Mouse (Mus musculus) forebrain, embryonic 13.5 days (tissue): Measurements from ENCODE around the gene Dag1. TPM values are rescaled to one million over a fixed set of nuclear protein-coding genes. Genes with fewer than 3 reads are reported as not detected.

ENCODE experiments used
- ATAC-seq: fragments of 200-750 bp; cut with Nextera tagmentation; 2 replicates; pipeline ENCODE4 v1.8.0; 2017
- H3K27ac ChIP-seq: fragments of 300-500 bp; sonication (generic); 2 replicates; pipeline ENCODE4 v1.5.1; 2015; ENCODE audit warnings: inconsistent platforms, mild to moderate bottlenecking, moderate library complexity
- H3K27me3 ChIP-seq: fragments of 300-500 bp; sonication (generic); 2 replicates; pipeline ENCODE4 v1.6.1; 2015; ENCODE audit warnings: mild to moderate bottlenecking, inconsistent platforms
- H3K36me3 ChIP-seq: fragments of 300-500 bp; sonication (generic); 2 replicates; pipeline ENCODE4 v1.6.1; 2015; ENCODE audit warnings: mild to moderate bottlenecking, inconsistent platforms; ENCODE audit not compliant: poor library complexity, severe bottlenecking
- H3K4me1 ChIP-seq: fragments of 300-500 bp; sonication (generic); 2 replicates; pipeline ENCODE4 v1.6.1; 2015; ENCODE audit warnings: inconsistent platforms
- H3K4me2 ChIP-seq: fragments of 300-500 bp; sonication (generic); 2 replicates; pipeline ENCODE4 v1.6.1; 2015; ENCODE audit warnings: inconsistent platforms, mild to moderate bottlenecking, moderate library complexity
- H3K4me3 ChIP-seq: fragments of 300-500 bp; sonication (generic); 2 replicates; pipeline ENCODE4 v1.5.1; 2015; ENCODE audit warnings: mild to moderate bottlenecking, inconsistent platforms
- H3K9ac ChIP-seq: fragments of 300-500 bp; sonication (generic); 2 replicates; pipeline ENCODE4 v1.6.1; 2015; ENCODE audit warnings: mild to moderate bottlenecking, inconsistent platforms
- H3K9me3 ChIP-seq: fragments of 300-500 bp; sonication (generic); replicated peaks from 2 replicates; pipeline ENCODE4 v1.6.1; 2016; ENCODE audit warnings: inconsistent platforms
- WGBS: fragments of 180-500 bp; shearing (Covaris S2); methylation state at CpG from one replicate; pipeline ENCODE4 v1.1.7; 2015; 5-methylcytosine and 5-hydroxymethylcytosine counted together
- polyA plus RNA-seq: library from polyadenylated mRNA; unstranded; fragments of >200 nt; fragmentation: Nextera tagmentation; extraction: Ambion mirVana; gene quantifications from 2 replicates; pipeline ENCODE4 v1.2.1, GENCODE M21; 2015

Dag1 gene
- polyA plus RNA-seq, 1 experiment from 2014 or later = 40.8 TPM

DNA sequence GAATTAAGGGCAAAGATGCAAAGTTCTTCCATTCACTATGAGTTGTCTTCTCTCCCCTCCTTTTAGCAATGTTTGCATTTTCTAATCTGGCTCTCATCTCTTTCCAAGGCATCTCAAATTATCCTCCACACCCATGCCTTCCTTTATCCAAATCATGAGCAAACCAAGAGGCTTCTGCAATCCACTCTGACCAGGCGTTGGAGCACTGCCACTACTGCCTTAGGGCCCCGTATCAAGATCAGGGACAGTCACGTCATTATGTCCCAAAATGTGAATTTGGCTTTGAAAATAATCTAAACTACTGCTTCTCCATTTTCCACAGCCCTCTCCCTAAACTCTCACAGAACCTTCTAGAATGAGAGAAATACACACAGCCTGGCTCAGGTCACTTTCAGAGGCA, 19.2 kb downstream of the Dag1 start:
- Histone ChIP-seq H3K36me3 (peaks cover 31% of the 10 kb centered on the region), H3K4me3 (no peak overlapping the region), H3K27me3 (no peaks in the 10 kb centered on the region), H3K4me1 (no peaks in the 10 kb centered on the region), H3K9me3 (no peaks in the 10 kb centered on the region), H3K4me2 (no peak overlapping the region), H3K9ac (no peak overlapping the region), H3K27ac (no peak overlapping the region)
- no peak for ATAC-seq
- 96% methylated on average over 3 of the region's 3 CpGs for WGBS

- H3K4me3 ChIP-seq = no peak overlapping the region
- no peak overlapping the region for H3K9ac ChIP-seq
- ATAC-seq = no peak
- no peak overlapping the region for H3K27ac ChIP-seq
- no peaks in the 10 kb centered on the region for H3K4me1 ChIP-seq
- peaks cover 6% of the 10 kb centered on the region; the same call in 1 of the 2 replicates for H3K36me3 ChIP-seq
- H3K4me2 ChIP-seq = no peak overlapping the region
- H3K9me3 ChIP-seq = no peaks in the 10 kb centered on the region
- WGBS = 67% methylated on average over 5 of the region's 5 CpGs
- H3K27me3 ChIP-seq = no peaks in the 10 kb centered on the region
These were observed 23.8 kb downstream of the Dag1 start for GRCm38 (mm10) chr9:108239951-108240350.

GRCm38 (mm10) chr9:108238831-108239230, 24.9 kb downstream of the Dag1 start:
- WGBS = 88% methylated on average over 3 of the region's 3 CpGs
- Histone ChIP-seq H3K9ac (no peak overlapping the region), H3K27me3 (no peaks in the 10 kb centered on the region), H3K36me3 (peaks cover 4% of the 10 kb centered on the region; the same call in 1 of the 2 replicates), H3K9me3 (no peaks in the 10 kb centered on the region), H3K27ac (no peak overlapping the region), H3K4me2 (no peak overlapping the region), H3K4me1 (no peaks in the 10 kb centered on the region), H3K4me3 (no peak overlapping the region)
- ATAC-seq = no peak

GRCm38 (mm10) chr9:108238402-108238801, 25.4 kb downstream of the Dag1 start:
- no peak for ATAC-seq
- WGBS = 96% methylated on average over 2 of the region's 2 CpGs
- H3K4me3 ChIP-seq = no peak overlapping the region

GRCm38 (mm10) chr9:108234682-108235081, 29.1 kb downstream of the Dag1 start:
- no peak overlapping the region for H3K4me3 ChIP-seq
- no peaks in the 10 kb centered on the region for H3K9me3 ChIP-seq
- H3K36me3 ChIP-seq = peaks cover 4% of the 10 kb centered on the region; the same call in 1 of the 2 replicates
- WGBS = 96% methylated on average over 2 of the region's 2 CpGs
- no peak overlapping the region for H3K9ac ChIP-seq
- no peak overlapping the region for H3K27ac ChIP-seq
- no peak for ATAC-seq
- H3K4me1 ChIP-seq = no peaks in the 10 kb centered on the region
- no peaks in the 10 kb centered on the region for H3K27me3 ChIP-seq
- H3K4me2 ChIP-seq = no peak overlapping the region

More at GRCm38 (mm10) chr9:108238402-108238801, 25.4 kb downstream of the Dag1 start:
- no peaks in the 10 kb centered on the region for H3K9me3 ChIP-seq
- no peaks in the 10 kb centered on the region for H3K27me3 ChIP-seq
- H3K27ac ChIP-seq = no peak overlapping the region
- peaks cover 4% of the 10 kb centered on the region; the same call in 1 of the 2 replicates for H3K36me3 ChIP-seq
- H3K4me1 ChIP-seq = no peaks in the 10 kb centered on the region
- H3K4me2 ChIP-seq = no peak overlapping the region
- H3K9ac ChIP-seq = no peak overlapping the region

DNA sequence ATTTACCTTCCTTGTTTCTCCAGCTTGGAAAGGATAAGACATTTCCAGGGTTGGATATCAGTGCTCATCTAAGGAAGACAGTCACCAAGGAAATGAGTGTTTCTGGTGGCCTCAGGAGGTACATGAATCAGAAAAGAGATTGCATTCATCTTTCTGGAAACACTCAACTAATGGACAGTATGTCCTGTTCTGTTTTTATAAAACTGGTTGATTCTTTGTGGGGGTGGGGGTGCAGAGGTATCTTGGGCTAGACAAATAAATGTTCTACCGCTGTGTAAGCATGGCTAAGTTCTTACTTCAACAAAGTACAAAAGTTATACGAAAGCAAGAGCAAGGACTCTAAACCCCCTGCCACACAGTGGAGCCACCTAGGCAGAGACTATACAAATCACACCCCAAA, 30.9 kb downstream of the Dag1 start:
- 93% methylated on average over 2 of the region's 2 CpGs for WGBS
- H3K4me3 ChIP-seq = no peak overlapping the region
- no peak overlapping the region for H3K27ac ChIP-seq
- no peaks in the 10 kb centered on the region for H3K4me1 ChIP-seq
- H3K27me3 ChIP-seq = no peaks in the 10 kb centered on the region
- no peaks in the 10 kb centered on the region for H3K9me3 ChIP-seq
- no peak for ATAC-seq
- H3K4me2 ChIP-seq = no peak overlapping the region
- peaks cover 7% of the 10 kb centered on the region; the same call in 1 of the 2 replicates for H3K36me3 ChIP-seq
- no peak overlapping the region for H3K9ac ChIP-seq

DNA sequence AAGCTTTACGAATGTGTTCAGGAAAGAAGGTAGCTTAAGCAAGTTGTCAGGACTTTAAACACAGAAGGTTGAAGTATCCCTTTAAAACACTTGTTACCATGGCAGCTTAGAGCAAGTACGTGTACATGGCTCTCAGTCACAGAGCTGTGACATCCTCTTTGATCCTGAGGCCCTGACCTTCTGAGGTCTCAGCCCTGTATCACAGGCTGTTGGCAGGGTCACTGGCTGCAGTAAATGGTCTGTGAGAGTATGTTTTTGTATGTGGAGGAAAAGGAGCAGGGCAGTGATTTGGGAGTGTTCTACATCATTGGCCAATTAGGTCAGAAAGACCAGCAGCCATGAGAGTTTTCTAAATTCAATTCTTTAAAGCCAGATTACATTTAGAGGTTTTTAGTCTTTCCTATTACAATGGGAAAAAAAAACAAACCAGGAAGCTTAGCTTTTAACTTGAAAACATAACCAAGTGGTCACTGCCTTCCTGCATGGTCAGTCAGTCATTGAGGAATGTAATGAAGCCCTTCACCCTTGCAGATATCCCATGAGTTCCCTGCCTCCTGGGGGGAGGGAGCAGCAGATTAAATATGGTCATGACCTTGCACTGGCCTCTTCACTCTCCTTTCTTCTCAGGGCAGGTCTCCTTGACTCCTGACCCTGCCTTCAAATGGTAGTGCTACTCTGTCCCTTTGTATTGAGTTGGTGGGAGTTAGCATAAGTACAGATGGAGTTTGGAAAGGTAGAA, 35.7 kb downstream of the Dag1 start:
- no peak overlapping the region for H3K4me2 ChIP-seq
- no peak overlapping the region for H3K4me3 ChIP-seq
- no peaks in the 10 kb centered on the region for H3K4me1 ChIP-seq
- H3K27ac ChIP-seq = no peak overlapping the region
- H3K27me3 ChIP-seq = no peaks in the 10 kb centered on the region
- no peak overlapping the region for H3K9ac ChIP-seq
- WGBS = 71% methylated on average over 2 of the region's 2 CpGs
- no peaks in the 10 kb centered on the region for H3K9me3 ChIP-seq
- H3K36me3 ChIP-seq = 0 out of 2 replicates have a peak, but pooled peaks cover 3% of the 10 kb centered on the region
- no peak for ATAC-seq

- Histone ChIP-seq H3K9ac (no peak overlapping the region), H3K9me3 (no peaks in the 10 kb centered on the region), H3K4me3 (no peak overlapping the region), H3K4me1 (no peaks in the 10 kb centered on the region), H3K27me3 (no peaks in the 10 kb centered on the region), H3K27ac (no peak overlapping the region), H3K36me3 (0 out of 2 replicates have a peak, but pooled peaks cover 3% of the 10 kb centered on the region), H3K4me2 (no peak overlapping the region)
- no peak for ATAC-seq
- 80% methylated on average over 2 of the region's 2 CpGs for WGBS
These were observed 38.6 kb downstream of the Dag1 start for GRCm38 (mm10) chr9:108225166-108225565.

- no peak overlapping the region for H3K4me3 ChIP-seq
- 0 out of 2 replicates have a peak, but pooled peaks cover 3% of the 10 kb centered on the region for H3K36me3 ChIP-seq
- H3K27me3 ChIP-seq = no peaks in the 10 kb centered on the region
- WGBS = 98% methylated on average over 1 of the region's 1 CpGs
- no peak overlapping the region for H3K9ac ChIP-seq
- no peak for ATAC-seq
- H3K27ac ChIP-seq = no peak overlapping the region
- H3K4me1 ChIP-seq = no peaks in the 10 kb centered on the region
- no peaks in the 10 kb centered on the region for H3K9me3 ChIP-seq
- no peak overlapping the region for H3K4me2 ChIP-seq
These were observed 40.1 kb downstream of the Dag1 start for GRCm38 (mm10) chr9:108223633-108224032.

GRCm38 (mm10) chr9:108221566-108221965, 42.2 kb downstream of the Dag1 start:
- no peak overlapping the region for H3K27ac ChIP-seq
- no peaks in the 10 kb centered on the region for H3K27me3 ChIP-seq
- H3K4me1 ChIP-seq = no peaks in the 10 kb centered on the region
- WGBS = 85% methylated on average over 3 of the region's 3 CpGs
- no peak overlapping the region for H3K4me2 ChIP-seq
- H3K9me3 ChIP-seq = no peaks in the 10 kb centered on the region
- H3K36me3 ChIP-seq = peaks cover 18% of the 10 kb centered on the region
- H3K4me3 ChIP-seq = no peak overlapping the region
- no peak for ATAC-seq
- no peak overlapping the region for H3K9ac ChIP-seq

DNA sequence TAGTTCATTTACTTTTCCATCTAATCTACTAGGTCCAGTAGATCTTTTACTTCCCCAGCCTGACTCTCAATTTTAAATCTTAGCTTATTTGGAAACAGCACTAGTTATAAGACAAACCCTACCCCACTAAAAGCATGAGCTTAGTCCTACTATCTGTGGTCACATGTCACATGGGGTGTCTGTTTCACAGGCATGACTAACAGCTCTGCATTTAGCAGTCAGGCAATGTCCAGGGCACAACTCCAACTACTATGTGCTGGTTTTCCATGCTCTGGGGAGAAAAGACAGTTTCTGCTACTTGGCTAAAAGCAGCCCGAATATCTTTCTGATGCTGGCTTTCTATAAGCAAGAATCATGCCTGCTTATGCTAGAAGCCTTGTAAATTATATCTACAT, 43.4 kb downstream of the Dag1 start:
- no peak overlapping the region for H3K4me3 ChIP-seq
- no peak overlapping the region for H3K9ac ChIP-seq
- H3K4me2 ChIP-seq = no peak overlapping the region
- ATAC-seq = no peak
- H3K9me3 ChIP-seq = no peaks in the 10 kb centered on the region
- H3K27me3 ChIP-seq = no peaks in the 10 kb centered on the region
- H3K27ac ChIP-seq = no peak overlapping the region
- H3K36me3 ChIP-seq = peaks cover 23% of the 10 kb centered on the region
- H3K4me1 ChIP-seq = no peaks in the 10 kb centered on the region
- 95% methylated on average over 1 of the region's 1 CpGs for WGBS

- H3K27me3 ChIP-seq = no peaks in the 10 kb centered on the region
- no peak overlapping the region for H3K4me3 ChIP-seq
- no peak overlapping the region for H3K9ac ChIP-seq
- H3K36me3 ChIP-seq = peaks cover 23% of the 10 kb centered on the region
- WGBS = 86% methylated on average over 12 of the region's 12 CpGs
- H3K9me3 ChIP-seq = no peaks in the 10 kb centered on the region
- H3K4me1 ChIP-seq = no peaks in the 10 kb centered on the region
- no peak for ATAC-seq
- H3K4me2 ChIP-seq = no peak overlapping the region
- H3K27ac ChIP-seq = no peak overlapping the region
These were observed 43.9 kb downstream of the Dag1 start for GRCm38 (mm10) chr9:108219766-108220379.
